Mouse (Mus musculus) bone marrow, adult 2 months (tissue): ENCODE measurements at regions not wholly inside any gene's neighbourhood (a gene's known extent, or its start where the extent isn't known, plus 50 kb on each side); places are given as distances from the start of the nearest gene placed in this dataset.

ENCODE experiments used
- H3K27ac ChIP-seq: fragments of 200-500 bp; 2 replicates; pipeline ENCODE4 v1.5.1; 2012; ENCODE audit warnings: low read depth, mild to moderate bottlenecking, control low read depth, inconsistent platforms, low read length; ENCODE audit not compliant: control insufficient read depth, poor library complexity, insufficient read depth
- H3K4me1 ChIP-seq: fragments of 200-500 bp; 2 replicates; pipeline ENCODE4 v1.6.1; 2011; ENCODE audit warnings: low read length; ENCODE audit not compliant: control insufficient read depth, insufficient read depth
- H3K4me3 ChIP-seq: fragments of 200-500 bp; replicated peaks from 2 replicates; pipeline ENCODE3; 2011; ENCODE audit warnings: mild to moderate bottlenecking, low read depth, low read length, control low read depth; ENCODE audit not compliant: control insufficient read depth
- CTCF ChIP-seq: fragments of 200-500 bp; IDR thresholded peaks from 2 replicates; pipeline ENCODE4 v1.5.1; 2011; ENCODE audit warnings: low read length, control low read depth; ENCODE audit not compliant: control insufficient read depth, insufficient read depth
- POLR2A ChIP-seq: fragments of 200-500 bp; IDR thresholded peaks from 2 replicates; pipeline ENCODE4 v1.6.1; 2011; ENCODE audit warnings: low read depth, mild to moderate bottlenecking, control low read depth, low read length, borderline replicate concordance; ENCODE audit not compliant: control insufficient read depth
- WGBS: fragments of 180-500 bp; shearing (Covaris S2); methylation state at CpG from one replicate; pipeline ENCODE4 v1.1.7; 2018; 5-methylcytosine and 5-hydroxymethylcytosine counted together

GRCm38 (mm10) chr4:150755446-150755845 is 98.3 kb upstream of the Errfi1 start:
- Histone ChIP-seq H3K4me3 (no peak overlapping the region), H3K4me1 (no peaks in the 10 kb centered on the region; the same call in 1 of the 2 replicates), H3K27ac (no peak overlapping the region)
- 81% methylated on average over 7 of the region's 7 CpGs for WGBS
- TF ChIP-seq POLR2A (no peak), CTCF (no peak)

DNA sequence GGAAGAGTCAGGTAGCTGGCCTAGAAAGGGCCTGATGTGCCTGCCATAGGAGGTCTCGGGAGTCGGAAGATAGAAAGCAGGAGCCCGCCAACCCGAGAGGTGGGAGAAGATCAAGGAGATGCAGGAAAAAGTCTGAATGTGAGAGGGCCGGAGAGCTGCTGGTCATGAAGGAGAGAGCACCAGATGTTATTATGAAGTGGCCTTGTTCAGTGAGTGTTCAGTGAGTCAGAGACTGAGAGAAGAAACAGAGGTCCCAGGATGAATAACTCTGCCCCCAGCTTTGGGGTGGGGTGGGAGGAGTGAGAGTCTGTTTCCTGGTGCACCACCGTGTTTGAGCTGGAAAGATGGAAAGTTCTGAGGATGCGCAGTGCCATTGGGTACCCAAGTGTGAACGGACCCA is 100.2 kb upstream of the Slc45a1 start:
- no peak overlapping the region for H3K27ac ChIP-seq
- WGBS: 82% methylated on average over 8 of the region's 8 CpGs
- no peak for TF ChIP-seq CTCF
- no peak for TF ChIP-seq POLR2A
- no peaks in the 10 kb centered on the region for H3K4me1 ChIP-seq
- no peak overlapping the region for H3K4me3 ChIP-seq

- H3K4me3 ChIP-seq: no peak overlapping the region
- no peak for TF ChIP-seq CTCF
- TF ChIP-seq POLR2A: no peak
- no peaks in the 10 kb centered on the region for H3K4me1 ChIP-seq
- 73% methylated on average over 13 of the region's 13 CpGs for WGBS
- no peak overlapping the region for H3K27ac ChIP-seq
Observed at GRCm38 (mm10) chr4:150750445-150751213, 98.7 kb upstream of the Slc45a1 start.

DNA sequence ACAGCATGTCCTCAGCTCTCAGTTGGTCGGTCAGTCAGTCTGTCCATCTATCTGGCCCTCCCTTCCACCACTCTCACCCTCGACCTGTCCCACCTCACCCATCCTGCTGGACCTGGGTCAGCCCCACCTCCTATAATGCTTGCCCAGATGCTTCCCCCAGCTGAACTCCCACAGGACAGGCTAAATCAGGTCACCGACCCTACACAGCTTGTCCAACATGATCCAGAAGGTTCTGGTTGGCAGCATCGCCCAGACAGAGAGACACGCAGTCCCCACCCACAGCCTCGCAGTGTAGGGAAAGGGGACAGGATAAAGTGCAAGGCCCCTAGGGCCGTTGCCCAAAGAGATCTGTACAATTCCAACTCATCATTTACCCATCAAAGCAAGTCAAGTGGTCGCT is 97.1 kb upstream of the Slc45a1 start:
- H3K27ac ChIP-seq: no peak overlapping the region
- H3K4me3 ChIP-seq: no peak overlapping the region
- no peaks in the 10 kb centered on the region for H3K4me1 ChIP-seq
- no peak for TF ChIP-seq CTCF
- no peak for TF ChIP-seq POLR2A
- WGBS: 76% methylated on average over 8 of the region's 8 CpGs

- H3K4me3 ChIP-seq: no peak overlapping the region
- no peak overlapping the region for H3K27ac ChIP-seq
- no peak for TF ChIP-seq CTCF
- no peak for TF ChIP-seq POLR2A
- WGBS: 75% methylated on average over 13 of the region's 13 CpGs
- H3K4me1 ChIP-seq: no peaks in the 10 kb centered on the region
Observed at GRCm38 (mm10) chr4:150748099-150749000, 96.4 kb upstream of the Slc45a1 start.

- H3K4me1 ChIP-seq: no peaks in the 10 kb centered on the region
- H3K27ac ChIP-seq: no peak overlapping the region
- 56% methylated on average over 13 of the region's 13 CpGs for WGBS
- H3K4me3 ChIP-seq: no peak overlapping the region
- TF ChIP-seq POLR2A: no peak
- no peak for TF ChIP-seq CTCF
Observed at GRCm38 (mm10) chr4:150746430-150746923, 94.5 kb upstream of the Slc45a1 start.

GRCm38 (mm10) chr4:150745529-150746429 is 93.8 kb upstream of the Slc45a1 start:
- Histone ChIP-seq H3K4me1 (no peaks in the 10 kb centered on the region), H3K27ac (no peak overlapping the region), H3K4me3 (no peak overlapping the region)
- no peak for TF ChIP-seq POLR2A
- no peak for TF ChIP-seq CTCF
- WGBS: 47% methylated on average over 7 of the region's 7 CpGs
